Mouse (Mus musculus): ENCODE results near the gene Cib4. TPM values are rescaled to one million over a fixed set of nuclear protein-coding genes. Genes with fewer than 3 reads are reported as not detected.

Cib4 gene
- polyA plus RNA-seq (2015; fragmentation: Nextera tagmentation; extraction: Ambion mirVana): not detected in 2 replicates

- no peak within 1 kb of the TSS for H3K4me3 ChIP-seq
- 68% methylated on average over 2 of the region's 2 CpGs for WGBS
- H3K27me3 ChIP-seq: no peaks in the 10 kb centered on the region
- no peak within 1 kb of the TSS for H3K27ac ChIP-seq
- no peaks in the 10 kb centered on the region for H3K36me3 ChIP-seq
- H3K9me3 ChIP-seq (replicated peaks): no peaks in the 10 kb centered on the region
- no peak for ATAC-seq (replicated peaks; ENCODE audit: insufficient number of reproducible peaks, insufficient read depth, low FRiP score, low read depth)
- H3K9ac ChIP-seq: no peak within 1 kb of the TSS
- H3K4me2 ChIP-seq: no peak within 1 kb of the TSS
- peaks cover 11% of the 10 kb centered on the region for H3K4me1 ChIP-seq (replicated peaks)
These were observed at the start of gene Cib4 for GRCm38 (mm10) chr5:30545698-30546097. Cib4 (minus strand) TSS chr5:30545836.

- H3K27ac ChIP-seq: peak overlapping the region; percentile 83
- H3K9ac ChIP-seq: no peak overlapping the region
- no peak overlapping the region for H3K4me3 ChIP-seq
- H3K4me2 ChIP-seq: no peak overlapping the region
- WGBS: 30% methylated on average over 6 of the region's 6 CpGs
- no peaks in the 10 kb centered on the region for H3K9me3 ChIP-seq (replicated peaks)
- no peak for ATAC-seq (replicated peaks; ENCODE audit: insufficient number of reproducible peaks, insufficient read depth, low FRiP score, low read depth)
- peaks cover 59% of the 10 kb centered on the region for H3K4me1 ChIP-seq (replicated peaks)
- H3K27me3 ChIP-seq: peaks cover 6% of the 10 kb centered on the region; the same call in 1 of the 2 replicates
- no peaks in the 10 kb centered on the region for H3K36me3 ChIP-seq
These were observed 49.4 kb upstream of the Cib4 start for GRCm38 (mm10) chr5:30594953-30595560.

- 12% methylated on average over 10 of the region's 10 CpGs for WGBS
- peak; percentile 60 for ATAC-seq (replicated peaks; ENCODE audit: insufficient number of reproducible peaks, insufficient read depth, low FRiP score, low read depth)
- H3K4me2 ChIP-seq: 0 out of 2 replicates have a peak overlapping the region, but pooled peaks have one; percentile 2
These were observed 48.3 kb upstream of the Cib4 start for GRCm38 (mm10) chr5:30593811-30594504.

GRCm38 (mm10) chr5:30593360-30593759, 47.7 kb upstream of the Cib4 start:
- 60% methylated on average over 11 of the region's 11 CpGs for WGBS
- H3K36me3 ChIP-seq: no peaks in the 10 kb centered on the region
- no peak overlapping the region for H3K4me3 ChIP-seq
- peaks cover 22% of the 10 kb centered on the region for H3K27me3 ChIP-seq
- no peak for ATAC-seq (replicated peaks; ENCODE audit: insufficient number of reproducible peaks, insufficient read depth, low FRiP score, low read depth)
- peak overlapping the region; percentile 0; the same call in 1 of the 2 replicates for H3K9ac ChIP-seq
- 0 out of 2 replicates have a peak overlapping the region, but pooled peaks have one; percentile 2 for H3K4me2 ChIP-seq
- H3K9me3 ChIP-seq (replicated peaks): no peaks in the 10 kb centered on the region
- H3K27ac ChIP-seq: peak overlapping the region; percentile 83
- peaks cover 76% of the 10 kb centered on the region for H3K4me1 ChIP-seq (replicated peaks)

More at GRCm38 (mm10) chr5:30593811-30594504, 48.3 kb upstream of the Cib4 start:
- no peaks in the 10 kb centered on the region for H3K36me3 ChIP-seq
- H3K27me3 ChIP-seq: peaks cover 16% of the 10 kb centered on the region
- H3K9ac ChIP-seq: peak overlapping the region; percentile 0; the same call in 1 of the 2 replicates
- peaks cover 70% of the 10 kb centered on the region for H3K4me1 ChIP-seq (replicated peaks)
- no peak overlapping the region for H3K4me3 ChIP-seq
- H3K27ac ChIP-seq: peak overlapping the region; percentile 83
- H3K9me3 ChIP-seq (replicated peaks): no peaks in the 10 kb centered on the region

GRCm38 (mm10) chr5:30592279-30592980, 46.8 kb upstream of the Cib4 start:
- peaks cover 30% of the 10 kb centered on the region for H3K27me3 ChIP-seq
- no peak for ATAC-seq (replicated peaks; ENCODE audit: insufficient number of reproducible peaks, insufficient read depth, low FRiP score, low read depth)
- H3K4me2 ChIP-seq: no peak overlapping the region
- H3K9ac ChIP-seq: no peak overlapping the region
- WGBS: 70% methylated on average over 11 of the region's 11 CpGs
- peaks cover 83% of the 10 kb centered on the region for H3K4me1 ChIP-seq (replicated peaks)
- no peak overlapping the region for H3K4me3 ChIP-seq
- peak overlapping the region; percentile 83 for H3K27ac ChIP-seq
- no peaks in the 10 kb centered on the region for H3K9me3 ChIP-seq (replicated peaks)
- H3K36me3 ChIP-seq: no peaks in the 10 kb centered on the region

- Histone ChIP-seq H3K4me3 (no peak overlapping the region), H3K4me1 (replicated peaks) (peaks cover 90% of the 10 kb centered on the region), H3K36me3 (no peaks in the 10 kb centered on the region), H3K27me3 (peaks cover 30% of the 10 kb centered on the region), H3K4me2 (no peak overlapping the region), H3K9me3 (replicated peaks) (no peaks in the 10 kb centered on the region), H3K9ac (no peak overlapping the region), H3K27ac (peak overlapping the region; percentile 43)
- WGBS: 69% methylated on average over 8 of the region's 8 CpGs
- no peak for ATAC-seq (replicated peaks; ENCODE audit: insufficient number of reproducible peaks, insufficient read depth, low FRiP score, low read depth)
These were observed 46.1 kb upstream of the Cib4 start for GRCm38 (mm10) chr5:30591786-30592185.

- ATAC-seq (replicated peaks; ENCODE audit: insufficient number of reproducible peaks, insufficient read depth, low FRiP score, low read depth): no peak
- no peak overlapping the region for H3K4me3 ChIP-seq
- no peak overlapping the region for H3K4me2 ChIP-seq
- H3K4me1 ChIP-seq (replicated peaks): peaks cover 93% of the 10 kb centered on the region
- 40% methylated on average over 5 of the region's 5 CpGs for WGBS
- H3K27me3 ChIP-seq: peaks cover 30% of the 10 kb centered on the region
- H3K9ac ChIP-seq: no peak overlapping the region
- peak overlapping the region; percentile 43 for H3K27ac ChIP-seq
- H3K36me3 ChIP-seq: no peaks in the 10 kb centered on the region
- H3K9me3 ChIP-seq (replicated peaks): no peaks in the 10 kb centered on the region
These were observed 45.6 kb upstream of the Cib4 start for GRCm38 (mm10) chr5:30591205-30591731.

GRCm38 (mm10) chr5:30590231-30590630, 44.6 kb upstream of the Cib4 start:
- Histone ChIP-seq H3K27ac (no peak overlapping the region), H3K9ac (no peak overlapping the region)

GRCm38 (mm10) chr5:30589546-30589945, 43.9 kb upstream of the Cib4 start:
- Histone ChIP-seq H3K4me1 (replicated peaks) (peaks cover 78% of the 10 kb centered on the region), H3K27ac (peak overlapping the region; percentile 84; the same call in 1 of the 2 replicates), H3K4me2 (peak overlapping the region; percentile 97), H3K36me3 (no peaks in the 10 kb centered on the region), H3K9me3 (replicated peaks) (no peaks in the 10 kb centered on the region), H3K27me3 (peaks cover 30% of the 10 kb centered on the region), H3K9ac (0 out of 2 replicates have a peak overlapping the region, but pooled peaks have one; percentile 66), H3K4me3 (peak overlapping the region; percentile 63)
- WGBS: 66% methylated on average over 3 of the region's 3 CpGs
- no peak for ATAC-seq (replicated peaks; ENCODE audit: insufficient number of reproducible peaks, insufficient read depth, low FRiP score, low read depth)

More at GRCm38 (mm10) chr5:30590231-30590630, 44.6 kb upstream of the Cib4 start:
- Histone ChIP-seq H3K4me1 (replicated peaks) (peaks cover 85% of the 10 kb centered on the region), H3K36me3 (no peaks in the 10 kb centered on the region), H3K4me3 (no peak overlapping the region), H3K27me3 (peaks cover 30% of the 10 kb centered on the region), H3K4me2 (peak overlapping the region; percentile 97), H3K9me3 (replicated peaks) (no peaks in the 10 kb centered on the region)
- 74% methylated on average over 5 of the region's 5 CpGs for WGBS
- no peak for ATAC-seq (replicated peaks; ENCODE audit: insufficient number of reproducible peaks, insufficient read depth, low FRiP score, low read depth)

- H3K36me3 ChIP-seq: no peaks in the 10 kb centered on the region
- H3K9ac ChIP-seq: peak overlapping the region; percentile 66
- no peak for ATAC-seq (replicated peaks; ENCODE audit: insufficient number of reproducible peaks, insufficient read depth, low FRiP score, low read depth)
- H3K9me3 ChIP-seq (replicated peaks): no peaks in the 10 kb centered on the region
- peaks cover 30% of the 10 kb centered on the region for H3K27me3 ChIP-seq
- peak overlapping the region; percentile 84 for H3K27ac ChIP-seq
- 37% methylated on average over 4 of the region's 4 CpGs for WGBS
- H3K4me1 ChIP-seq (replicated peaks): peaks cover 74% of the 10 kb centered on the region
- H3K4me3 ChIP-seq: peak overlapping the region; percentile 63
- peak overlapping the region; percentile 97 for H3K4me2 ChIP-seq
These were observed 43.4 kb upstream of the Cib4 start for GRCm38 (mm10) chr5:30589069-30589468.

All from heart, embryonic 15.5 days (tissue).